Mouse (Mus musculus): ENCODE results near the gene Gorasp2.

The Gorasp2 gene

DNA sequence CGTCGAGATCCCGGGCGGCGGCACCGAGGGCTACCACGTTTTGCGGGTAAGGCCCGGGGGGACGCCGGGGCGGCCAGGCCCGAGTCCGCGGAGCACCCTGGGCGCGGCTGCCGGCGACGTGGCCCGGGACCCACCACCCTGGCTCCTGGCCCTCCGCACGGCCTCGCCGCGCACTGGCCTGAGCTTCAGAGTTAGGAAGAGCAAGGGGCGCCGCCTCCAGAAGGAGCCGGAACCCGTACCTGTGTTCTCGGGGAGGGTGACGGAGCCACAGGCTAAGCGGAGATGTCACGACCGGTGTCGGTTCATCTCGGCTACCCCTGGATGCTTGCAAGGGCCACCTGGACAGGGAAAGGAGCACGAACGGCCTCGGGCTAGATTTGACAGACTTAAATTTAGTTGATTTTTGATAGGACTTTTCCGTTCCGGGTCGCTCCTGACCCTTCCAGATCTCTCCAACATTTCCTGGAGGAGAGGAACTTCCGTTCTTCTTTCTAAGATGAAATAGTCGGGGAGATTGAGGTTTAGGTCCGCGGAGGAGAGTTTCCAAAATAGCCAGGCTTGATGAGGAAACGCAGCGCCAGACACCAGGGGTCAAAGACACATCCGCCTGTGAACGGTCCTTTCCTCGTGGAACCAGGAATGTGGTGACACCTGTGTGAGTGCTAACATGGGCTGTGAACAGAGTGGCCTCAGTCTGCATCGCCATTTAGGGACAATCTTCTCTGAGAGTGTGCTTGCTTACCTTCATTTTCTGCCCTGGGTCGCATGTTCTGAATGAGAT lies 529 bp downstream of the Gorasp2 start, which contains the start of gene Gm26558:
Gm26558 (minus strand) TSS at position 394 of the 781 bp plus-strand sequence.
- DNase-seq (ENCODE audit: low read depth) = peak; percentile 28

DNA sequence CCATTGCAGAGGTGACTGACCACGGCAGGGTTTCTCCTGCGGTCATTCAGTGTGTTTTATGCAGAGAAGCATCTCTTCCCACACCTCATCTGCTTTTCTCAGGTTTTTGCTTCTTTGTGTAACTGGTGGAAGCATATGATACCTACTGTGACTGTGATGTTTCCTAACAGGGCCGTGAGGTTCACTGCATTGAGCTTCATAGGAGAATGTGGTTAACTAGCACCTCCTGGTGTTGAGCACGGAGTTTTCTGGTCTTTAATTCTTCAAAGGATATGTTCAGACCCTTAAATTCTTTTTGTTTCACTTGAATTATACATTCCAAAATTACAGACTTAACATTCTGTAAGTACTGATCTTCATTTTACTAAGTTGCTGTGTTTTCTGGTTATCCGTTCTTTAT lies 2.4 kb downstream of the Gorasp2 start:
- DNase-seq (ENCODE audit: low read depth) = peak; percentile 14

DNA sequence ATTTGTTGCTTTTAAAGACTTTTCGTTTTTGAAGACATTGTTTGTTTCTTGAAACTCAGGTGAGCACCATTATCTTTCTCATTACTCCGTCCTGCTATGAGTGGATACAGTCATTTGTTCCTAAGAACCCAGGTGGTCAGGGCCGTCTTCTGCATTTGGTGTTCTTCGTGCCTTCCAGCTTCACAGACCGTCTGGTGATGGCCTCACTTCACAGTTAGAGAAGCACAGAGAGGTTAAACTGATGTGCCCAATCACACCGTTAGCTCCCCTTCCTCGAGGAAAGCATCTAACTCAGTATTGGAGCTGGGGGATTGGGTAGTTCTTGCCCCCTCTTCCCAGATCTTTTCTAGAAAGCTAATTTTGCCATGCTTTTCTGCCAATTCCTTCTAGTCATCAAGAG lies 5.6 kb downstream of the Gorasp2 start:
- no peak for DNase-seq (ENCODE audit: low read depth)

DNA sequence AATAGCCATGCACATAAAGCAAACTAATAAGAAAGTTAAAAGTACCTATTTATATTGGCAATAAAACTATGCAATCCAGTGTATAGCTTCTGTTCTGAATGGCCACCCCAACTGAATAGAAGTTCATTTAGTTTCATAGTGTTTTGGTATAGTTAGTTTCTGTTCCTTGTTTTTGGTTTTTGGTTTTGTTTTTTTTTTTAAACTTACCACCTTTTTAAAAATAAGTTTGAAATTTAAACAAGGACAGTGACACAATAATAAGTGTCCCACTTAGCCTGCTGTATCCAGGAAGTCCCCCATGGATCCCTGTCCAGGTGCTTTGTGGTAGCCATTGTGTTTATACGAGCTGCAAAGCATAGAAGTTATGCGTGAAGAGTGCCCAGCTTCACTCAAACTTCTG lies 7.9 kb downstream of the Gorasp2 start:
- DNase-seq (ENCODE audit: low read depth) = no peak

DNA sequence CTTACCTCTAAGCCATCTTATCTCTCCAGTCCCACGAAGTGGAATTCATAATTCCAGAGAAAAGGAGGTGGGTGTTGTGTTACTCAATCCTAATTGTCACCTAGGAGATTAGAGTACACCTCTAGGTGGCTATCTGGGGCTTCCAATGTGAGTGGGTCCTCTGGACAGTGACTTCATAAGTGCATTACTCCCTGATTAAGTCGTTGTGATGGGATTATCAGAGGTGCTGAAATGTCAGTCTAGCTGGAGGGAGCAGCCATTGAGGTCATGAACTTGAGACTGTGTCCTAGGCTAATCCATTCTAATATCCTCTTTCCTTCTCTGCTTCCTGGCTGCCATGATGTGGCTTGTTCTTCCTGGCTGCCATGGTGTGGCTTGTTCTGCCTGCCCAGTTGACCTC lies 8.5 kb downstream of the Gorasp2 start:
- DNase-seq (ENCODE audit: low read depth) = no peak

DNA sequence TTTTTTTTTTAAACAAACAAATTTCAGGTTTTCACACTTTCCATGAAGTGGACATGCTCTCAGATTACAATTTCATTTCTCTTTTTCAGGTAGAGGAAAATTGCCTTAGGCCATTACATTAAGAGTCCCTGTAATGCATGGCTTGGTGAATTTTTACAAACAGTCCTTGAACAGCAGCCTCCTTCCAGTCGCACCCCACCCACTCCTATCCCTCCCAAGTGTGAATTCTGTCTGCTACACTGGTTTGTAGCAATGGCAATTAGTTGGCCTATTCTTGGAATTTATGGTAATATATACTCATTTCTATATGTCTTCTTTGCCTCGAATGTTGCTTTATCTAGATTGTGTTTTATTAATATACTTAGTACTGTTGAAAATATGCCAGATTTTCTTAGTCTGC lies 11.1 kb downstream of the Gorasp2 start:
- DNase-seq (ENCODE audit: low read depth) = no peak

DNA sequence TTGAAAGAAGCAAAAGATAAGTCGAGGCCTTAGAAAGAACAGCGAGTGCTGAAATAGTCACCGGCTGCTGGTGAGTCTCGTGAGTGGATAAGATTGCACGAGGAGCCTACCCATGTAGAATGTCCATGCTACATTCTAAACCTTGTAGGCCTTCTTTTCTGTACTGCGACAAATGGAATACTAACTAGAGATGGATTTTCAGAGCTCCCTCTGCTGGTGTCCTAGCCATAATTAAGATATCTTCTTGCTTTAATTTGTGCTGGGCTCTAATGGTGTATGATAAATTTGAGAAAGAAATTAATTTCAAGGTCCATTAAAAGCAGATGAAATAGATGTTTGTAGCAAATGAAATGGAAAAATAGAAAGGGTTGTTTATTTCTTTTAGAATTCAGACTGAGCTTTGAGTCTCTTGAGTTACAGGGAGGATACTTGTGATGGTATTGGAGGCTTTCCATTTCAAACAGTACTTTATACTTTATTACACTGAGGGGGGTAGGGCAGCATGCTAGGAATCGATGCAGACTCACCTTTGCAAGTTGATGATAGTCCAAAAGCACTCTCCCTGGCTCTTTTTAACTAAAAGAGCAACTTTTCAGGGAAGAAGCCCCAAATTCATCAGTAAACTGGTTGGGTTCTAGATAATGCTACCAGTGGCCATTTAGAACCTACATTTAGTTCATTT lies 12.2 kb downstream of the Gorasp2 start:
- peak; percentile 17 for DNase-seq (ENCODE audit: low read depth)

DNA sequence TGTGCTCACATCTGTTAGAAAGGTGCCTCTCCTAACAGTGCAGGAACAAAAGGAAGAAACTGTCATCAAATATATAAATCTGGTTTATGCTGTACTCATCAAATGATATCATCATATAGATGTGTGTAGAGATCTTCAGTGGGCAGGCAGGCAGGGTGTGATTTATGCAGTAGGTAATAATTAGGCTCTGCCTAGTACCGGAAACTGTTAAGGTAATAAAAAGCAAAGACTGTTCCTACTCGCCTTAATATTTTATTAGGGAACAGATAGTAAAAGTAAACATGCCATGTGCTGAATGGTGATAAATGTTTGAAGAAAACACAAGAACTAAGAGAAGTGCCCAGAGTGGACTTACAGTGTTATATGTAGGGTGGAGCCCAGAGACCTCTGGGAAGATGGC lies 20.9 kb downstream of the Gorasp2 start:
- DNase-seq (ENCODE audit: low read depth) = no peak

DNA sequence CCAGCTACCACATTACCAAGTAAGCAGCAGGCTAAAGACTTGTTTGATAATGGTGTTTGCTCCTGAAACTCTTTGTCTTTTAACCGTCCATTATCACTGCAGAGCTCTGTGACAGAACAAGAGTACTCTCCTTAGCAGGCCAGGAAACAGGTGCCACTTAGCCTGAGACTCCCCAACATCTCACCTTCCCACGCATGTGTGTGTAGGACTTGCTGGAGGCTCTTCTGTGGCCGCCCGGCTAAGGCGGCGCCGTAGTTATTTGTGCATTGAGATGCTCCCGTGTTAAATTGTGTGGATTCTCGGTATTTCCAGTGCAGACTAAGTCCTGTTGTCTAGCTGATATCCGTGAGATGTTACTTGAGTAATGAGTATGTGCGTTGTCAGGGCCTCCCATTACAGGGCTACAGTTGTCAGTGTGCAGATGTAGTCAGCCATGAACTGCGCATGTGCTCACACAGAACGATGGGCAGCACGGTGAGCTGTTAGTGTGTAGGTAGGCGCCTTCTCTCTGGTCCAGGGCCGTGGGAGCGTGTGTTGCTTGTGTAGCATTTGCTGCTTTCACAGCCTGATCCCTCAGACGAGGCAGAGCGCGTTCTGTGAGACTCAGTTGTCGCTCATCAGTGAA lies 27.2 kb downstream of the Gorasp2 start:
- no peak for DNase-seq (ENCODE audit: low read depth)

DNA sequence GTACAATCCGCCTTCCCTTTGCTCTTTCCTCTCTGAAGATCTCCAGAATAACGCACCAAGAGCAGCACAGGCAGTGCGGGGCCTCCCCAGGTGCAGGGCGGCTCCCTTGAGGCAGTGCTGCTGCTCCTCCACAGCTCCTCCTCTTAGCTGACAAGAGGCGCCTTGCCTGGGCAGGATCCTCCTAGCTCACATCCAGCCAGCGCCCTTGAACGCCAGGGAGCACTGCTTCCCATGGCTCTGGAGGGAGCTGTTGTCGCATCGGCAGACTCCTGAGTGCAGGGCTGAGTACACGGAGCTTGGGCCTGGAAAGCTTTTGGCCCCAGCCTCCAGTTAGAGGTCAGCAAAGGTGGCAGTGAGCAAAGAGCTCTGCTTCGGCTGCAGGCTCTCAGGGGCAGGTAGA lies 28.8 kb downstream of the Gorasp2 start:
- DNase-seq (ENCODE audit: low read depth) = no peak

DNA sequence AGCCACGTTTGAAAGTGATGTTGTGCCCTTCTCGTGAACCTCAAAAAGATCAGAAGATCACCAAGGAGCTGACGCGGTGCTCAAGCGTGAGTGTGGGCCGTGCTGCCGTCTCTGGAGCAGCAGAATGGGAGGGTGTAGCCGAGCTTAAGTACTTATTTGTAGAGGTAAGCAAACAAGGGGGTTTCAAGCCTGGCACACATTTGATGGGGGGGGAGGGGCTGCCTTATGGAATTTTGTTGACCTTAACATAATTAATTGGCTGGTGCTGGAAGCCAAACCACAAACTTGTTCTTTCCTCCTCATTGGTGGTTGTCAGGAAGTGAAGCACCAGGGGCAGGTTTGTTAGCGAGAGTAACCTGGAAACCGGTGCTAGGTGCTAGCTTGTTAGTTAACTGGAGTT lies 34.3 kb downstream of the Gorasp2 start:
- DNase-seq (ENCODE audit: low read depth) = no peak

DNA sequence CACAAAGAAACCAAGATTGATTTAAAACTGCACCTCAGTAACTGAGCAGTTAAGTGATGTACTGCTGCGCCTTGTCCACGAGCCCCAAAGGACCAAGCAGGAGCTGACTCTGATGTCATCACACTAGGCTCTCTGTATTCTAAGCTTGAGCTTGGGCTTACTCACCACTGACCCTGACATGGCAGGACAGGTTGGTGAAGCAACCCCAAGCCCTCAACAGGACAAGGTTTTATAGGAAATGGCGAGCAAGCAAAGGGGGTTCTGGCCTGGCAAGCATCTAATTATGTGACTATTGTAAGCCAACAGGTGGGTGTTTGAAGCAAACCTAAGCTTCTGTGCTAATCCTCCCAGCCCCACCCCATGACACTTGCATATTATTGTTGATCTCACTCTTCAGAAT lies 39.5 kb downstream of the Gorasp2 start:
- no peak for DNase-seq (ENCODE audit: low read depth)

DNA sequence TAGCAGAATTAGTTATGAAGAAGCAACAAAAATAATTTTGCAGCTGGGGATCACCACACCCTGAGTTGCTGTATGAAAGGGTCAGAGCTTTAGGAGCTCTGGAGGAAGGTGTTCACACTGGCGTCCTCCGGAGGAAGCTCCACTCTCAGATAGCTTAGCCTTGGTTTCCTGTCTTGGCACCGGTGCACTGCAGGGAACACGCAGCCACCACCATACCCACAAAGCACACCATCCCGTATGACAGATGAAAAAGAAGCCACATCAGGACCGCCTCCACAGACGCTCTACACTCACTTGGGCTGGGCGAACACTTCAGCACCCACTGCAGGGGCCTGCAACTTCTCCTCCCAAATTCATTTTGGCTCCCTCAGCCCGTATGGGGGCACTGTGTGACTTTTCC lies 40.2 kb downstream of the Gorasp2 start:
- DNase-seq (ENCODE audit: low read depth) = no peak

DNA sequence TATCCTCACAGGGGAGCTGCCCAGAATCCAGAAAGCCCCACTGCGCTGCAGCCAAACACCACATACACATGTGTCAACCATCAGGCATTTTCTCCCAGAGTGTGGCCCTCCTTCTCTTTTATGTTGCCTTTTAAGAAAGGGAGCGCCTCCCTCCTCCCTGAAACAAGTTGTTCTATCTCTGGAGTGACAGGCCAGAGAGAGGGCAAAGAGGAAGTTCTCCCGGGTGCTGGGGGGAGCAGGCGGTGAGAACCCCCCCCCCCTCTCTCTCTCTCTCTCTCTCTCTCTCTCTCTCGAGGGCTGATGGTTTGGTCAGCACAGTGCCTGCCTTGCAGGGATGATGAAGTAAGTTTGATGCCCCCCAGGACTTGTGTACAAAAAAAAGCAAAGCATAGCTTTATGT lies 41.0 kb downstream of the Gorasp2 start:
- DNase-seq (ENCODE audit: low read depth) = no peak

DNA sequence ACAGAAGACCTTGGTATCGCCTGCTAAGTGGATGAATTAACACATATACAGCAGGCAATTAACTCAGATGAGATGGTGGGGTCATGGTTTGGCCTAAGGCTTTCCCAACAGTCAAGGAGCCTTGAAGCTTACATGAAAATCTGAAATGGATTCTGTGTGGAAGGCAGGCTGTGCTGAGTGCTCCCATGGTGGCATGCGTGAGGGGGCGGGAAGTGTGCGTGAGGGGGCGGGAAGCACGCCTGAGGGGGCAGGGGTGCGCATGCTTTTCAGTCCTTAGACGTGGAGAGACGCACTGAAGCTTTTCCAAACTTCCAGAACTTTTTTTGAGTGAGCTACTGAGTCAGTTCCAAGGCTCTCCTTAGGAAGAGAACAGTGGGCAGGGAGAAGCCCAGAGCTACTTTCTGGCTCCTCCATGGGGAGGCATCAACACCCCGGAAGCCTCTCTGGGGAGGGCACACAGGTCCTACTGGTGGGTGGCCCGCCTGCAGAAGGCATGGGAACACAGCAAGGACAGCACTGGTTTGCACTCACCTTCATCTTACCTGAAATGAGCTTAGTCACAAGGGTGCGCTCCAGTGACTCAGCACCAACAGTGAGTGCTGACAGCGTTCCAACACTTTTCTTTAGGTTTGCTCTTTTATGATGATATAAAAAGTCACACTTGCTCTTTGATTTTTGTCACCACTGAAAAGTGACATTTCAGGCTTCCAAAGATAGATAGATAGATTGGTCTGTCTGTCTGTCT lies 47.8 kb downstream of the Gorasp2 start:
- DNase-seq (ENCODE audit: low read depth) = no peak

DNA sequence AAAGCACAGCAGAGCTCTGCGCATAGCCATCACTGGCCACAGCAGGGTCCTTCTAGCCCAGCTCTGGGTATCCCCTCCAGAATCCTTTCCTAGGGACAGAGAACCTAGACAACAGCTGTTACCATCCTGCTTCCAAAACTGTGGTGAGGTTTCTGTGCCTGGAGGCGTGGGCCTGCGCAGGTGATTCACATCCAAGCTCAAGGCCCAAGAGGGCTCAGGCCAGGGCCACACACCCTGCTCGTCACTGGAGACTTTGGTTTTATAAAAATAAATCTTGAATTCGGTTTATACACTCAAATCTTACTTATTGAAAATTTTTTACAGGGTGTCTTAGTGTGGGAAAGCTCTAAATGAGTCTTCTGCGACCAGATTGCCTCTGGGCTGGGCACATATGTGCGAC lies 48.9 kb downstream of the Gorasp2 start:
- DNase-seq (ENCODE audit: low read depth) = no peak

DNA sequence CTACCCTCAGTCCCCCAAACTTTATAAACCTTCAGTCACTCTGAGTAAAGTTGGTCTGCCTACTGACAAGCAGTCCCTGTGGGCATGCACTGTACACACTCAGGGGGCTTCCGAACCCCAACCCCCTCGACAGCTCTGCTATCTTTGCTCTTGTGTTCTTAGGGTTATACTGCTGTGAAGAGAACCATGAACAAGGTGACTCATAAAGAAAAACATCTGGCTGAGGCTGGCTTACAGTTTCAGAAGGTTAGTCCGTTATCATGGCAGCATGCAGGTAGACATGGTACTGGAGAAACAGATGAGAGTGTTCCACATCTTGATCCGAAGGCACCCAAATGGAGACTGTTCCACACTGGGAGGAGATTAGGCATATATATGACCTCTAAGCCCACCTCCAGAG lies 49.5 kb downstream of the Gorasp2 start:
- no peak for DNase-seq (ENCODE audit: low read depth)

DNA sequence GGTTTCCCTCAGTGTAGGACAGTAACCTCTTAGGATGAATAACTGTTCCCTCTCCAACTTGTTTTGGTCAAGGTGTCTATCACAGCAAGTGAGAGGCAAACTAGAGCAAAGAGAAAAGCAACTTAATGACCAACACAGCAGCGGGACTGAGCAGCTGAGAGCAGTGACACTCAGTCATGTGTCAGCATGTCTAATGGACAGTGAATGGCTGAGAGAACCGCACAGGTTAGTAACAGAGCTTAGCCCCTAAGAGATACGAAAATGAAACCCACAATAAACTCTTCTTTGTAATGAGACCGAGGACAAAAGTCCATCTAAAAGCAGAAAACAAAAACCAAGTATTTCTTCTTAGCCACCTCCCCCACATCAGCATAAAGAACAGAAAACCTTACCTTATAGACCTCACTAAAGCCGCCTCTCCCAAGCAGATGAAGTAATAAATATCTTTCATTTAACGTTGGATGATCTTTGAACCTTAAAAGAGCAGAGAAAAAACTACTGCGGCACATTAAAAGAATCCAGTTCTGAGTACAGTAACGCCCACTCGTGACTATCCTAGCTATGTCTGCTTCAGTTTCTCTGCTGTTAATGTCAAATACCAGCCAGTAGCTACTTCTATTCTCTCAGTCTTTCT lies 62.4 kb downstream of the Gorasp2 start:
- no peak for DNase-seq (ENCODE audit: low read depth)

DNA sequence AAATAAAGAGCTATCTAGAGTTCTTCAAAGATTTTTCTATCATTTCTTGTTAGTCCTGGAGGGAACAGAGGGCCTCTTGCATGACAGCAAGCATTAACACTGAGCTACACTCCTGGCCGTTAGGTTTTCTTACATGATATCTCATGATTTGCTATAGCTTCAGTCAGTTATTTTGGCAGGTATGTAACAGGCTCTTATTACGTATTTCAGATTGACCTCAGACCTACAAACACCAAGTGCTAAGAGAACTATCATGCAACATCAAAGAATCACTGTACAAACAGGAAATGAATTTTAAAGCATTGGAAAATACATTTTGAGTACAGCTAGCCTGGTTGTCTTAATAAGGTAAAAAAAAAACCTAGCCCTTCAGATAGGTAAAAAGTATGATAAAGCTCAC lies 65.7 kb downstream of the Gorasp2 start:
- no peak for DNase-seq (ENCODE audit: low read depth)

DNA sequence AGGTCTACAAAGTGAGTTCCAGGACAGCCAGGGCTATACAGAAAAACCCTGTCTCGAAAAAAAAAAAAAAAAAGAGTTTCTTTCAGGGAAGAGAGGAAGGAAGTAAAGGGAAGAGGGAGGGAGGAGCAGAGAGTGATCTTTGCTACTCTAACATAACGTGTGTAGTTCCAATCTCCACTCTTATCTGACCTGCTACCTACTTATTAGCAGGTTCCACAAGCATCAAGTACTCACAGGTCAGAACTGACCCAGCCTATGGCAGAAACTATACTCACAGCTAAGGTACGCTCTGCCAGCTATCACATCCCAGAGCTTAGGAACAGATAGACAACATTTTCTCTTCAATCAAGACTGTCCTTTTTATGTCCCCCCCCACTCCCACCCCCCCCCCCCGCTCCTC lies 74.2 kb downstream of the Gorasp2 start:
- no peak for DNase-seq (ENCODE audit: low read depth)

DNA sequence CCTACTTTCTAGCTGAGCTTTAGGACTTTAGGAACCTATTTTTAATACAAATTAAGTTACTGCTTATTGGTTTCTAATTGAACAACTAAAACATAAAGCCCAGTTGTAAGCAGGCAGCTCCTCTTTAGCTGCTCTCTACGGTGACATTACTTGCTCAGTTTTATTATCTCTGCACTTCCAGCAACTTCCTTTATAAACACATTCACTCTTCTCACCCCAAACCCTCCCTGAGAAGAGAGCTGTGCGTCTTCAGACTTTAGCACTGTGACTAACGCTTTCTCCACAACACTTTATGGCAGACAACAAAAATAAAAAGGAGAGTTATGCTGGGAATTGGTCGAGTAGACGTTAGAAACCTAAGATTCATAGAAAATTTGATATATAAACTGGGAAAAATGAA lies 74.6 kb downstream of the Gorasp2 start:
- DNase-seq (ENCODE audit: low read depth) = no peak

DNA sequence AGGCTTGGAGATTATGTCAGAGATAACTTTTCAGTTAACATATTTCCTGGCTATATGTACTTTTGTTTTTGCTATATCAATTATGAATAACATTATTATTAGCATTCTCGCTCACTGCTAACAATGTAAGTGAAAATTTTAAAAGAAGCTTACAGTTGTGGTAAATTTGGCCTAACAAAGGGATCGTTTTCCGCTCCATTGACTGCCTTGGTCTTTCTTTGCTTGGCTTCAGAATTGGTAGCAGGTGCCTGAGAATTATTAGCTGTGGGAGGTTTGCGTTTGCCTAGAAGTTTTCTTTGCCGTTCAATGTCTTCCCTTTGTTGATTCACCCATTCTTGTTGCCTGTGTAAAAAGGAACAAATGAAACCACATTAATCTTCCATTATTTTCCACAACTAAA lies 80.5 kb downstream of the Gorasp2 start:
- DNase-seq (ENCODE audit: low read depth) = no peak

Measured in c-Kit-positive CD71-positive TER-119-negative erythroid progenitor cells, embryonic 14.5 days (primary cell).